Mouse (Mus musculus) cerebellum, adult 8-10 months (tissue): ENCODE results near the gene Olfr1136.

Source experiments
- DNase-seq: peaks from one replicate; pipeline ENCODE4 v3.0.0; 2022

Olfr1136 gene

GRCm38 (mm10) chr2:87693847-87694246, at the start of gene Olfr1136:
Gene Olfr1136 (minus strand): TSS chr2:87693947.
- no peak for DNase-seq

GRCm38 (mm10) chr2:87743452-87743851, 49.7 kb upstream of the Olfr1136 start, which contains the start of gene Olfr1140:
Gene Olfr1140 (plus strand): TSS chr2:87743752.
- DNase-seq: no peak

GRCm38 (mm10) chr2:87739878-87740277, 46.1 kb upstream of the Olfr1136 start, which contains the start of gene Olfr1138:
Gene Olfr1138 (minus strand): TSS chr2:87739978.
- DNase-seq: no peak

- DNase-seq: no peak
These were observed 19.3 kb upstream of the Olfr1136 start, which contains the start of gene Olfr1137 for GRCm38 (mm10) chr2:87713079-87713478. Gene Olfr1137 (minus strand): TSS chr2:87713179.

GRCm38 (mm10) chr2:87673564-87673963, 20.2 kb downstream of the Olfr1136 start, which contains the start of gene Olfr1135:
Gene Olfr1135 (minus strand): TSS chr2:87673664.
- no peak for DNase-seq

- DNase-seq: no peak
These were observed 35.4 kb downstream of the Olfr1136 start, which contains the start of gene Olfr1134 for GRCm38 (mm10) chr2:87658360-87658759. Gene Olfr1134 (minus strand): TSS chr2:87658460.

- DNase-seq: no peak
These were observed 46.5 kb downstream of the Olfr1136 start, which contains the start of gene Olfr1133 for GRCm38 (mm10) chr2:87647274-87647673. Gene Olfr1133 (minus strand): TSS chr2:87647374.
